Mouse (Mus musculus): ENCODE data around the gene Gpr37l1. TPM values are rescaled to one million over a fixed set of nuclear protein-coding genes. Genes with fewer than 3 reads are reported as not detected.

The Gpr37l1 gene
- total and polyA plus RNA-seq, 3 experiments: 0.97 to 2.3 (median 0.98) TPM

DNA sequence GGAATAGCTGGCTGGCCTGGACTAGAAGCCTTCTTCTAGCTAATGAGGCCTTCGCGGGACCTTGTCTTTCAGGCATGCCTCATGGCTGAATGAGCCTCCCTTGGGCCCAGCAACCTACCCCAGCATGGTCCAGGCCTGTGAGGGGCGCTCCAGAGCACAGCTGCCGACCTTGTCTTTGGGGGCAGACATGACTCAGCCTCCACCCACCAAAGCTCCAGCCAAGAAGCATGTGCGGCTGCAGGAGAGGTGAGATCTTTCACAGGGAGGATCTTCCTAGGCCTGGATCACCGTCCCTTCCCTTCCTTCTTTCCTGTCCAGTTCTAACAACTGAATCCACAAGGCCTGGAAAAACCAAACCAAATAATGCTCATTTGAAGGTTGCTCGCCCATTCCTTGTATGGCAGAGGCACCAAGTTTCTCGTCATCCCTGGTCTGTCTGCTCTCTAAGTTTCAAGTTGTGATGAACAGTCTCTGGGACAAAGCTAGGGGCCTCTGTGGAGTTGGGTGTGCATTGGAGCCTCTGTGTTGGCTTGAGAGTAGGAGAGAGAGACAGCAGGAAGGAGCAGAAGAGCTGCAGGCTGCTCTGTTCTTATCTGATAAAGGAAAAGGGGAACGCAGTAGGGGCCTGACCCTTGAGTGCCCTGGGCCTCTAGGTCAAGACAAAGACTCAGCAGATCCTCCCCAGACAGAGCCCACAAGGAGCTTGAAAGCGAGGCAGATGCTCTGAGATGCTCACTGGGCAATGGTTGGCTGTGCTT is 33.6 kb downstream of the Gpr37l1 start:
- TF ChIP-seq CTCF (IDR thresholded peaks at IDR 0.05) (no peak), EP300 (IDR thresholded peaks at IDR 0.05; ENCODE audit: insufficient read depth, low read depth, low read length) (no peak), POLR2A (IDR thresholded peaks at IDR 0.05; ENCODE audit: insufficient read depth, low read depth, low read length) (no peak)
- Histone ChIP-seq H3K36me3 (ENCODE audit: control insufficient read depth, insufficient read depth, low read length) (no peaks in the 10 kb centered on the region), H3K9ac (ENCODE audit: low read depth, low read length) (no peak overlapping the region), H3K27ac (no peak overlapping the region), H3K4me1 (ENCODE audit: control insufficient read depth, insufficient read depth, low read length) (no peaks in the 10 kb centered on the region), H3K27me3 (ENCODE audit: control insufficient read depth, insufficient read depth, low read length) (no peaks in the 10 kb centered on the region), H3K79me2 (replicated peaks; ENCODE audit: control insufficient read depth, insufficient read depth, low read length) (no peaks in the 10 kb centered on the region), H3K4me3 (no peak overlapping the region)
- DNase-seq: no peak
- 83% methylated on average over 10 of the region's 10 CpGs for WGBS
- intact Hi-C loops (cut with DNase I): no loop called here

DNA sequence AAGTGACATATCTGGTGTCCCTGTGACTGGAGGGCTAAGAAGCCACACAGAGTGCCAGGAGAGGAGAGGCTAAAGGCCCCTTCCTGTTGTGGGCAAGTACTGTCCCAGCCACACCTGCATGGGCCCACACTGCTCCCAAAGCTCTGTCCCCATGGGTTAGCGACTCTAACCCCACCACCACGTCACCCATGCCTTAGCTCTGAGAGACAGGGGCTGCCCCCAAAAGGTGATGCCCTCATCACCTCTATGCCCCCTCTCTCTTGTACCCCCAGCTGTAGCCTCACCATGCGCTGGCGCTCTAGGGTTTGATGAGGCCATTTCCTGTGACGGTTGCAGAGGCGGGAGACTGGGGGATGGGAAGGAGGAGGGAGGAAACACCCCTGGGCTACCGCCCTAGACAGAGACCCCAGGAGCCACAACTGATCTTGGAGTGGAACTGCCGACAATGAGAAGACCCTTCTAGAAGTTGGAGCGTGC is 34.5 kb downstream of the Gpr37l1 start:
- peak in 1 of 2 experiments; percentile 50 for DNase-seq
- TF ChIP-seq CTCF (IDR thresholded peaks at IDR 0.05) (no peak), POLR2A (IDR thresholded peaks at IDR 0.05; ENCODE audit: insufficient read depth, low read depth, low read length) (no peak), EP300 (IDR thresholded peaks at IDR 0.05; ENCODE audit: insufficient read depth, low read depth, low read length) (no peak)
- H3K27me3 ChIP-seq (ENCODE audit: control insufficient read depth, insufficient read depth, low read length): no peaks in the 10 kb centered on the region
- H3K79me2 ChIP-seq (replicated peaks; ENCODE audit: control insufficient read depth, insufficient read depth, low read length): no peaks in the 10 kb centered on the region
- H3K36me3 ChIP-seq (ENCODE audit: control insufficient read depth, insufficient read depth, low read length): no peaks in the 10 kb centered on the region
- H3K27ac ChIP-seq: no peak overlapping the region
- H3K9ac ChIP-seq (ENCODE audit: low read depth, low read length): no peak overlapping the region
- no peak overlapping the region for H3K4me3 ChIP-seq
- 80% methylated on average over 9 of the region's 9 CpGs for WGBS
- intact Hi-C loops (cut with DNase I): no loop called here
- no peaks in the 10 kb centered on the region for H3K4me1 ChIP-seq (ENCODE audit: control insufficient read depth, insufficient read depth, low read length)

DNA sequence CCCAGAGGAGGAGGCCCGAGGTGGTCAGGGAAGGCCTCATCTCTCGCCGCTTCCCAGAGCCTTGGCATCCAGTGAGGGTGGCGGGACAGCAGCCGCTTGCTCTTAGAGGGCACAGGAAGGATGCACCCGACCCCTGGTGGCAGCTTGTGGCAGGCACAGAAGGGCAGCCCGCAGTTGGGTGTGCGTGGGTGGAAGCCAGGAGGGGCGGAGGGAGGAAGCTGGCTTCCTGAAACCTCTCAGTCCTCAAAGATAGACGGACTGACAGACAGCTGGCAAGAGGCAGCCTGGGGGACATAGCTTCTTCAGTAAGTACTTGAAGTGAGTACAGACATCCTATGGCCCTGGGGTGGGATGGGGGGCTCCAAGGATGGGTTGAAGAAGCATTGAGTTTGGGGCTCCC is 35.0 kb downstream of the Gpr37l1 start, which contains the start of gene Ptpn7:
Ptpn7 (plus strand) TSS at position 228 of the 400 bp plus-strand sequence.
- TF ChIP-seq EP300 (IDR thresholded peaks at IDR 0.05; ENCODE audit: insufficient read depth, low read depth, low read length): no peak
- TF ChIP-seq POLR2A (IDR thresholded peaks at IDR 0.05; ENCODE audit: insufficient read depth, low read depth, low read length): no peak
- peak; percentile 73 for TF ChIP-seq CTCF (IDR thresholded peaks at IDR 0.05)
- intact Hi-C loops (cut with DNase I): no loop called here
- Histone ChIP-seq H3K4me3 (no peak within 1 kb of the TSS), H3K27me3 (ENCODE audit: control insufficient read depth, insufficient read depth, low read length) (no peaks in the 10 kb centered on the region), H3K27ac (no peak within 1 kb of the TSS), H3K9ac (ENCODE audit: low read depth, low read length) (no peak within 1 kb of the TSS), H3K4me1 (ENCODE audit: control insufficient read depth, insufficient read depth, low read length) (no peaks in the 10 kb centered on the region), H3K79me2 (replicated peaks; ENCODE audit: control insufficient read depth, insufficient read depth, low read length) (no peaks in the 10 kb centered on the region), H3K36me3 (ENCODE audit: control insufficient read depth, insufficient read depth, low read length) (no peaks in the 10 kb centered on the region)
- WGBS: 5% methylated on average over 10 of the region's 10 CpGs
- DNase-seq: peak; percentile 71 to 86

DNA sequence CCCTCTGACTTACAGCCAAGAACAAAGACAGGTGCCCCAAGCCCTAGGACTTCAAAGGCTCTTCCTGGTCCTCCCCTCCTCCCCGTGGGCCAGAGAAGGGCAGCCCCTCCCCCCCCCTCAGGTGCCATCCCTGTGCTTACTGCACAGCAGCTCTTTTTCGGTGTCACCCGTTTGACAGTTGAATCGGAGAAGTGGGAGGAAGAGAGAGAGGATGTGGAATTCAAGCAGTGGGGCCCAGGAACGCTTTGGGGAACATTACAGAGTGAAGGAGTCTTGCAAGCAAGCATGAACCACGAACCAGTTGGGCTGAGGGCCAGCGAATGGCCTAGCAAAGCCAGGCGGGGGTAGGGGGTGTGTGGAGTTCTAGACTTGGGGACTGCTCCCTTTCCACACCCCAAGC is 35.9 kb downstream of the Gpr37l1 start:
- intact Hi-C loops (cut with DNase I): no loop called here
- Histone ChIP-seq H3K4me3 (no peak overlapping the region), H3K36me3 (ENCODE audit: control insufficient read depth, insufficient read depth, low read length) (no peaks in the 10 kb centered on the region), H3K9ac (ENCODE audit: low read depth, low read length) (no peak overlapping the region), H3K4me1 (ENCODE audit: control insufficient read depth, insufficient read depth, low read length) (no peaks in the 10 kb centered on the region), H3K27ac (0 out of 2 replicates have a peak overlapping the region, but pooled peaks have one; percentile 17), H3K79me2 (replicated peaks; ENCODE audit: control insufficient read depth, insufficient read depth, low read length) (no peaks in the 10 kb centered on the region), H3K27me3 (ENCODE audit: control insufficient read depth, insufficient read depth, low read length) (no peaks in the 10 kb centered on the region)
- 48% methylated on average over 8 of the region's 8 CpGs for WGBS
- TF ChIP-seq EP300 (IDR thresholded peaks at IDR 0.05; ENCODE audit: insufficient read depth, low read depth, low read length) (no peak), CTCF (IDR thresholded peaks at IDR 0.05) (no peak), POLR2A (IDR thresholded peaks at IDR 0.05; ENCODE audit: insufficient read depth, low read depth, low read length) (no peak)
- no peak for DNase-seq

DNA sequence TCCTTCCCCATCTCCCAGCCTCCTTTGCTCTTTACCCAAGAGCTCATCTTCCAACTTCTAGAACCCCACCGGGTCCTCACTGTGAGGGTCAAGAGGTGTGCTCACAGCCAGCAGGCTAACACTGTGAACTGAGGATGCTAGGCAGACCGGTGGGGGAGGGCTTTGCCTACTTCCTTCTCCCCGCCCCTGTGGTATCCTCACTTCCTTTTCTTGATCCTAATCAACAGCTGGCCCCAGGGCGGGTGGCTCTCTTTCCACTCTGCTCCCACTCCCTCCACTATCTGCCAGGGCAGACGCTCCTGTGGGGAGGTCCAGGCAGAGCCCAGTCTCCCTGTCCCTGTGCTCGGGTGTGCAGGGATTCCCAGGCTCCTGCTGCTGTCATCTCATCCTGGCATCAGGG is 36.4 kb downstream of the Gpr37l1 start:
- H3K27me3 ChIP-seq (ENCODE audit: control insufficient read depth, insufficient read depth, low read length): no peaks in the 10 kb centered on the region
- 24% methylated on average over 6 of the region's 6 CpGs for WGBS
- peak in 1 of 2 experiments; percentile 60 for DNase-seq

More for the DNA sequence above, 36.4 kb downstream of the Gpr37l1 start:
- Histone ChIP-seq H3K4me3 (no peak overlapping the region), H3K9ac (ENCODE audit: low read depth, low read length) (no peak overlapping the region), H3K79me2 (replicated peaks; ENCODE audit: control insufficient read depth, insufficient read depth, low read length) (no peaks in the 10 kb centered on the region), H3K36me3 (ENCODE audit: control insufficient read depth, insufficient read depth, low read length) (no peaks in the 10 kb centered on the region), H3K27ac (0 out of 2 replicates have a peak overlapping the region, but pooled peaks have one; percentile 17), H3K4me1 (ENCODE audit: control insufficient read depth, insufficient read depth, low read length) (no peaks in the 10 kb centered on the region)
- TF ChIP-seq POLR2A (IDR thresholded peaks at IDR 0.05; ENCODE audit: insufficient read depth, low read depth, low read length): no peak
- TF ChIP-seq CTCF (IDR thresholded peaks at IDR 0.05): no peak
- TF ChIP-seq EP300 (IDR thresholded peaks at IDR 0.05; ENCODE audit: insufficient read depth, low read depth, low read length): no peak
- intact Hi-C loops (cut with DNase I): no loop called here

Measured in heart, adult 2 months (tissue).